ENCODE assay signal across 8 mouse cellular contexts in the genomic region with DNA sequence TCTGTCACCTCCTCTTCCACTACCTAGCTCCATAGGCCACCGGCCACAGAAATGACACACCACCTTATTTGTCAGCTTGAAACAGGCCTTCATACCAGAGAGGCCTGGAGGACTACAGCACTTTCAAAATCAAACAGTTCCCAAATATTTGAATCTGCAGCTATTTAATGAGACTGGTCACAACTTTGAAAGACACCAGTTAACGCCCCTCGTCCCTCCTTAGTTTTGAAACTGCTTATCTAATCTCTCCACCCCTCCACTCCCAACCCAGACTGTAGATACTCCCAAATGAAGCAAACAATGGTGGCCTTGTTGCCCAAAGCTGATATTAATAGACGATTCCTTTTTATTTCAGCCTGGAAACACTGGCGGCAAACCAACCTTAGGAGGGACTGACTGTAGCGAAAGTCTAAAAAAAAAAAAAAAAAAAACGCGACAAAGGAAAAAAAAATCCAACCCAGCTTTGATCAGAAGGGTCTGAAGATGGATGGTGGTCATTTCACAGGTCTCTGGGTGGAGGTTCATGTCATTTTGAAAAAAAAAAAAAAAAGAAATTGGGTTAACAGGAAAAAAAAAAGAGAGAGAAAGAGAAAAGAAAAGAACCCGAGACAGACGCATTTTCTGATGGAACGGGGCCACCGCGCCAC.
DNase-seq lines count a peak whose midpoint lies in the region; ATAC-seq lines count a peak whose summit lies in the region.

No protein-coding gene starts in this region.

- no peaks in the 10 kb centered on the region for H3K36me3 ChIP-seq in lung, embryonic 16.5 days (ENCODE audit: control insufficient read depth, insufficient read depth, low read length)
- H3K36me3 ChIP-seq in limb, embryonic 10.5 days: no peaks in the 10 kb centered on the region
- no peaks in the 10 kb centered on the region for H3K36me3 ChIP-seq in neural tube, embryonic 13.5 days

- H3K27me3 ChIP-seq in lung, embryonic 16.5 days (ENCODE audit: control insufficient read depth, insufficient read depth, low read depth, low read length): no peaks in the 10 kb centered on the region
- peaks cover 28% of the 10 kb centered on the region for H3K27me3 ChIP-seq in limb, embryonic 10.5 days (ENCODE audit: low read depth, poor library complexity, severe bottlenecking)
- H3K27me3 ChIP-seq in neural tube, embryonic 13.5 days: peaks cover 34% of the 10 kb centered on the region

- peak overlapping the region; percentile 26 for H3K4me3 ChIP-seq in lung, embryonic 16.5 days (ENCODE audit: low read length)
- peak overlapping the region; percentile 35 for H3K4me3 ChIP-seq in limb, embryonic 10.5 days
- H3K4me3 ChIP-seq in neural tube, embryonic 13.5 days: peak overlapping the region; percentile 21

- peak; percentile 19 for ATAC-seq in lung, embryonic 16.5 days (ENCODE audit: low read depth)
- no peak for ATAC-seq in neural tube, embryonic 13.5 days (ENCODE audit: low read depth)

- no peak for DNase-seq in lung, adult 18-20 months
- DNase-seq in fibroblast of lung, adult 2 months (ENCODE audit: low read depth): peak; percentile 35
- DNase-seq in limb, embryonic 10.5 days (ENCODE audit: low spot score): no peak
- DNase-seq in spleen, adult 12 weeks (ENCODE audit: low spot score): no peak
- DNase-seq in thymus, adult 18-20 months: no peak
- DNase-seq in urinary bladder, adult 18-20 months (ENCODE audit: low spot score in 2 of 2): no peak

- H3K27ac ChIP-seq in lung, embryonic 16.5 days (ENCODE audit: low read length): peak overlapping the region; percentile 58; the same call in 1 of the 2 replicates
- peak overlapping the region; percentile 69 for H3K27ac ChIP-seq in limb, embryonic 10.5 days
- H3K27ac ChIP-seq in neural tube, embryonic 13.5 days (replicated peaks): no peak overlapping the region

- H3K4me2 ChIP-seq in lung, embryonic 16.5 days (ENCODE audit: low read depth, low read length): peak overlapping the region; percentile 66
- H3K4me2 ChIP-seq in neural tube, embryonic 13.5 days: peak overlapping the region; percentile 48

- H3K4me1 ChIP-seq in lung, embryonic 16.5 days (replicated peaks; ENCODE audit: control insufficient read depth, insufficient read depth, low read length): peaks cover 8% of the 10 kb centered on the region
- peaks cover 55% of the 10 kb centered on the region for H3K4me1 ChIP-seq in limb, embryonic 10.5 days
- peaks cover 11% of the 10 kb centered on the region for H3K4me1 ChIP-seq in neural tube, embryonic 13.5 days (replicated peaks)

- H3K9me3 ChIP-seq in lung, embryonic 16.5 days (ENCODE audit: control insufficient read depth, low read length): no peaks in the 10 kb centered on the region
- H3K9me3 ChIP-seq in limb, embryonic 10.5 days (replicated peaks): no peaks in the 10 kb centered on the region
- H3K9me3 ChIP-seq in neural tube, embryonic 13.5 days: no peaks in the 10 kb centered on the region

- WGBS in lung, embryonic 16.5 days: 7% methylated on average over 13 of the region's 13 CpGs
- WGBS in limb, embryonic 10.5 days: 15% methylated on average over 13 of the region's 13 CpGs
- 23% methylated on average over 13 of the region's 13 CpGs for WGBS in neural tube, embryonic 13.5 days

- peak overlapping the region; percentile 60 for H3K9ac ChIP-seq in lung, embryonic 16.5 days (ENCODE audit: low read length)
- H3K9ac ChIP-seq in neural tube, embryonic 13.5 days: peak overlapping the region; percentile 52
